Mouse (Mus musculus): ENCODE measurements around the gene Herc1. TPM values are rescaled to one million over a fixed set of nuclear protein-coding genes. Genes with fewer than 3 reads are reported as not detected.
A peak's percentile ranks its signal among the peaks of the same experiment; 100 is the strongest.

The Herc1 gene
- total RNA-seq, 2 experiments from 2014 or later = 96.9 to 97.4 TPM

GRCm38 (mm10) chr9:66465087-66465486 lies 114.8 kb downstream of the Herc1 start:
- peak; percentile 55; the same call in 1 of the 2 replicates for ATAC-seq (replicated peaks; ENCODE audit: low FRiP score, low TSS enrichment, poor library complexity, severe bottlenecking)

- ATAC-seq (replicated peaks; ENCODE audit: low FRiP score, low TSS enrichment, poor library complexity, severe bottlenecking) = no peak; the same call in 1 of the 2 replicates
These were observed 127.5 kb downstream of the Herc1 start for GRCm38 (mm10) chr9:66477785-66478184.

DNA sequence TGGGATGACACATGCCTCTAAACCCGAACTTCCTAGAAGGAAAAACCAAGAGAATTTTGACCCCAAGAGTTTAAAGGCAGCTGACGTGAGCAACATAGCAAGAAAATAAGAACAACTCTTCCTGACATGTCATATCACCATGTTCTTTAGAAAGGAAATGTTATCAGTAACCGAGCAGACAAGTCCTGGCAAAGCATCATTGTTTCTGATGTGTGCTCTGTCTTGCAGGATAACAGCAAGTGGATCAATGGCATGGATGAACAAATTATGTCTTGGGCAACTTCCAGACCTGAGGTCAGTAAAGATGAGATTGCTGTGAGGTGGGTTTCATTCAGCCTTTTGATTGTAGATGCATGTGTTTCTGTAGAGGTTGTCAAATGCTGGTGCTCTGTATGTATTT lies 133.2 kb downstream of the Herc1 start:
- ATAC-seq (replicated peaks; ENCODE audit: low FRiP score, low TSS enrichment, poor library complexity, severe bottlenecking) = peak; percentile 96

DNA sequence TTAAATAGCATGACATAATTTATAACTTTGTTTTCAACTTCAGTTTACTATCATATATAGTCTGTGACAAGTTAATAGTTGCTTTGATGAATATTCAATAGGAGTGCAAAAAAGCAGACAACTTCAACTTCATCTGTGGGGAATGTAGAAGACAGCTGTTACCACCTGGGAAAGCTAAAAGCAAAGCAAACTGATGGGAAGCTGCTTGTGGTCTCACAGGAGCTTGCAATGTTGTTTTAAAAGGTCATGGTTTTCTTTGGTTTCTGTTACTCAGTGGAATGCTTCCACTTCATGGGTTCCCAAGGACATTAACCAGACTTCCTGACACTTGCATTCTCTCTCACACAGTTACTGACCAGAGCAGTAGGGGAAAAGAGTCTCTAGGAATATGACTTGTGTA lies 138.5 kb downstream of the Herc1 start:
- ATAC-seq (replicated peaks; ENCODE audit: low FRiP score, low TSS enrichment, poor library complexity, severe bottlenecking) = no peak

DNA sequence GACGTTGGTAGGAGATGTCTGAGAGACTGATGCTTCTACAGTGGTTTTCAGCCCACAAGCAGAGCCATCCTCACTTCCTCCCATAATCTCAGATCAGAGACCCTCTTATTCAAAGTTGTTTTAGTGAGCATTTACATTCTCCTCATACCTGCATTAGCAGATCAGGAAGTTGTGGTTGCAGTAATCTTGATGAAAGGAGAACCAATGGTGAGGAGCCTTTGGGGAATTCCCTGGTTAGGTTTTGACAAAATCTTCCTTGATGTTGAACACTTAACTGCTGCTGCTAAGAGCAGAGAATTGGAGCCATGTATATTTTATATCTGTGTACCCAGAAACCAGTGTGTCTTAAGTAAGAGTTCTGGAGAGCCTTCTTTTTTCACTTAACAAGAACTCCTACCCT lies 142.1 kb downstream of the Herc1 start:
- no peak for ATAC-seq (replicated peaks; ENCODE audit: low FRiP score, low TSS enrichment, poor library complexity, severe bottlenecking)

DNA sequence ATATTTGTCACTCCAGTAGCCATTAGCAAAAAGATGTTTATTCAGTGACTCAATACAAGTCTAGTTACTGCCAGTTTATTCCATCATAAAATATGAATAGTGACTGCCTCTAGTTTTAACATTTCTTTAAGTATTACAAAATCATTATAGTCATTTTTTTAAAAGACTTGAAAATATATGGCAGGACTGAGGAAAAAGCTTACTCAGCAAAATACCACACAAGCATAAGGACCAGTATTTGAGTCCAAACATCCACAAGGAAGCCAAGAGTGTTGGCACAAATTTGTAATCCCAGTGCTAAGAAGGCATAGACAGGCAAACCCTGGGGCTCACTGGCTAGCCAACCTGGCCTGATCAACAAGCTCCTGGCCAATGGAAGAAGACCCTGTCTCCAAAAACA lies 143.7 kb downstream of the Herc1 start:
- ATAC-seq (replicated peaks; ENCODE audit: low FRiP score, low TSS enrichment, poor library complexity, severe bottlenecking) = no peak

DNA sequence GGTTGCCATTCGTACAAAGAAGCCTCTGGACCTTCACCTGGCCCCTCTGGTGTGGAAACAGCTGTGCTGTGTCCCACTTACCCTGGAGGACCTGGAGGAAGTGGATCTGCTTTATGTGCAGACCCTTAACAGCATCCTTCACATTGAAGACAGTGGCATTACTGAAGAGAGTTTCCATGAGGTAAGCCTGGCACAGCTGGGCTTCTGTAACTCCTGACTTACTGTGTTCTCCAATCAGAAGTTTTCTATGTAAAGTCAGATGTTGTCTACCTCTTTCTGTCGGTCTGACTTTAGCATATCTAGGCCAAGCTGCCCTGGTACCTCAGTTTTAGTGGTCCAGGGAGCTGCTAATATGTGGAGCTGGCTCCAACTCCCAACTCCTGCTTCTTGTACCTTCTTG lies 151.0 kb downstream of the Herc1 start:
- no peak for ATAC-seq (replicated peaks; ENCODE audit: low FRiP score, low TSS enrichment, poor library complexity, severe bottlenecking)

DNA sequence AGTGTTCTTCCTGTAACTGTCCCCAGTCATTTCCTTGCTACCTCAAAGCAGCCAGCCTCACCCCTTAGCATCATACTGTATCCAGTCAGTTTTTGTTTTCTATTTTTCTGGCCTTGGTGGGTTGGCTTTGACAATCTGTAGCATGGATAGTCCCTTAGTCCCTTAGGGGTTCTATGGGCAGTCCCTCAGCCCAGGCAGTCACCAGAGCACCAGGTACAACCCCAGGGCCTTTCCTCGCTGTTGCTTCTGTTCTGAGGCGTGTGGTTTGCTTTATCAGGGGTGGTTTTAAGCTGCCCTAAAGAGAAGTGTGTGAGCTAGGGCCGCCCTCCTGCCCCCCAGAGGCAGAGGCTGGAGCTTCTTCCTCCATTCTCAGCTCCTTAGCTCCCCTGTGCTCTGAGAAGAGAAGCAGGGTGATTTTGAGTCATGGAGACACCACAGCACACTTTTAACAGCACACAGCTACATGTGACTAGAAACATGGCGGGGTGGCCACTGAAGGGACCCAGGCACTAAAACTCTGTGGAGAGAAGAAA lies 153.7 kb downstream of the Herc1 start:
- peak; percentile 75 for ATAC-seq (replicated peaks; ENCODE audit: low FRiP score, low TSS enrichment, poor library complexity, severe bottlenecking)

DNA sequence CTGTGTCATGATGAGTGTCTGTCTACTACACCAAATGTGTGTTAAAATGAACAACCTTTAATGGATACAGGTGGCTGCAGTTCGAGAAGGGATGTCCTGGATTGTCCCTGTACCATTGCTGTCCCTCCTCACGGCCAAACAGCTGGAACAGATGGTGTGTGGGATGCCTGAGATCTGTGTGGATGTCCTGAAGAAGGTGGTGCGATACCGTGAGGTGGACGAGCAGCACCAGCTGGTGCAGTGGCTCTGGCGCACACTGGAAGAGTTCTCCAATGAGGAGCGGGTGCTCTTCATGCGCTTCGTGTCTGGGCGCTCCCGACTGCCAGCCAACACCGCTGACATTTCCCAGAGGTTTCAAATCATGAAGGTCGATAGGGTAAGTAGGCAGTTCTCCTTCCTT lies 154.3 kb downstream of the Herc1 start:
- ATAC-seq (replicated peaks; ENCODE audit: low FRiP score, low TSS enrichment, poor library complexity, severe bottlenecking) = no peak

DNA sequence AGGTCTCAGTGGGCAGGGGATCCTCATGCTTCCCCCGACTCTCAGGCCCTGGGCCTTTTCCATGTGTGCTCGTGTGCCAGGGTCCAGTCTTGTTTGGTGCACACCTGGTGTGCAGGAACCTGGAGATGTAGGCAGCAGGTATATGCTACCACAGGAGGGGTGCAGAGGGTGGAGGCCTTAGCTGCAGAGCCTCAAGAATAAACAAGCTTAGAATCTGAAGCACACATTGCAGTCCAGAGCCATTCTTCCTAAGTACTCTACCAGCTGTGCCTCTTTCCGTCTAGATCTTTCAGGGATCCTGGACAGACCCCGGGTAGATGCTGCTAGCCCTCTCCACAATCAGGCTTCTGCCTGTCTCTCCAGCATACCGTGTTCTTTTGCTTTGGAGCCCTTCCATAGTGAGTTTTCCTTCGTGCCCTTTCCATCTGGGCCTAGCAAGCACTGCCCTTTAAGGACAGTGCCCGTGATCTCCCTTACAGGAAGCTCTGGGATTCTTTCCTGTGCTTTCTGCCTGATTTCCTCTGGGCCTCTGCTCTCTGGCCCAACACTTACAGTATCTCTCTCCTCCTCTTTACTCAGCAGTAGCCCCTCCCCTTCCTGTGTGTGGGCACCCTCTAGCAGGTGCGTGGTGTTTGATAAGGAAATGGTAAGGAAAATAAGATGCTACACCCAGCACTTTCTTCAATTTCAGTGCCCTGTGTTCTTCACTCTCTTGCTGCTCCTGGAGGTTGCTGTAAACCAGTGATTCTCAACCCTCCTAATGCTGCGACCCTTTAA lies 155.1 kb downstream of the Herc1 start:
- peak; percentile 91 for ATAC-seq (replicated peaks; ENCODE audit: low FRiP score, low TSS enrichment, poor library complexity, severe bottlenecking)

GRCm38 (mm10) chr9:66506011-66506410 lies 155.8 kb downstream of the Herc1 start:
- no peak for ATAC-seq (replicated peaks; ENCODE audit: low FRiP score, low TSS enrichment, poor library complexity, severe bottlenecking)

- ATAC-seq (replicated peaks; ENCODE audit: low FRiP score, low TSS enrichment, poor library complexity, severe bottlenecking) = no peak
These were observed 156.2 kb downstream of the Herc1 start for GRCm38 (mm10) chr9:66506424-66506823.

DNA sequence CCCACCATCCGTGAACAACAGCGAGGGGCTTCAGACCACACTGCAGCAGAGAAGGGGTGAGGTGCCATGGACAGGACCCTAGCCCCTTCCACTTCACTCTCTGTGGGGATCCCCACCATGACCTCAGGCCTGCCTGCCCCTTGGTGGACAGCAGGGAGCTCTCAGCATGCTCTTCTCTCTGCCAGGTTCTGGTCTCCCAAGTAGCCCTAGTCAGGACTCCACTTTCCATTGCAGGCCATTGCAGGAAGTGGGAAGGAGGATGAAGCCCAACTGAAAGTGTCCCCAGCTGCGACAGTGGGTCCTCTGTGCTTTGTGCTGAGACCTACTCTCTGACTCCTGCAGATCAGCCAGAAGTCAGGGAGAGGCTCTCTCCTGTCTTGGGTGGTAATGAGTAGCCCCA lies 157.4 kb downstream of the Herc1 start:
- no peak for ATAC-seq (replicated peaks; ENCODE audit: low FRiP score, low TSS enrichment, poor library complexity, severe bottlenecking)

DNA sequence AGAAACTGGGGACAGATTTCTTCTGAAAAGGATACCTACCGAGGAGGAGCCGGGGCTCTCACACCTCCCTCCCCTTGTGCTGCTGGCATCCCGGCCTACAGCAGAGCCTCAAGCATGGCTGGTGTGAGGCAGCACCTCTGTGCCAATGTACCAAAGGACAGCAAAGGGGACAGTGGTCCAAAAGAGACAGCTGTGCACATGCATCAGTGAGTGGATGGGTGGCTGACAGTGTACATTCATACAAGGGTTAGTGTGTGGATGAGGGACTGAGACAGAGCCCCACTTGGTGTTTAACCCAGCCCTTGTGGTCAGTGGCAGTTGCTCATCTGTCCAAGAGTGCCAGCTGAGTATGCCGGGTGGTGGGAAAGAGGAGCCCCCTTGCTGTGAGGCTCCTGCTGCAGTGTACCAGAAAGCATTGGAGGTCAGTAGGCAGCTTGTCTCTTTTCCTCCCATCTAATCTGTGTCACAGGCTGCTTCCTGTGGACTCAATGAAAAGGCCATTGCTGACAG lies 158.7 kb downstream of the Herc1 start:
- ATAC-seq (replicated peaks; ENCODE audit: low FRiP score, low TSS enrichment, poor library complexity, severe bottlenecking) = no peak

- no peak for ATAC-seq (replicated peaks; ENCODE audit: low FRiP score, low TSS enrichment, poor library complexity, severe bottlenecking)
These were observed 160.1 kb downstream of the Herc1 start for GRCm38 (mm10) chr9:66510351-66510841.

DNA sequence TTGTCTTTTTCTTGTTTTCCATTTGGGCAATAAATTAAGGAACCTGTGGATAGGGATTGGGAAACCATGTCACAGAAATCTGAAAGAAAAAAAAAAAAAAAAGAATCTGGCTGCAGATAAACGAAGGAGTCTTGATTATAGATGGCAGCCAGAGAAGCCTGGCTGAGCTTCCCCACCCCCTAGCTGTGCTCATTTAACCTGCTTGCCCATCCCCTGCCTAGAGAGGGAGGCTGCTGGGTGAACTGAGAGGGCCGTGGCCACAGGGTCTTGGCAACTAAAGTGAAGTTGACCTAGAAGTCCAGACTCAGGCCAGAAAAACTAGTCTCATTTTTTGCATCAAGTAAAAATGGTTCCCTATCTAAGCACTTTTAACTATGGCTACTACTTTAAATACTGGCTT lies 160.7 kb downstream of the Herc1 start:
- ATAC-seq (replicated peaks; ENCODE audit: low FRiP score, low TSS enrichment, poor library complexity, severe bottlenecking) = no peak

DNA sequence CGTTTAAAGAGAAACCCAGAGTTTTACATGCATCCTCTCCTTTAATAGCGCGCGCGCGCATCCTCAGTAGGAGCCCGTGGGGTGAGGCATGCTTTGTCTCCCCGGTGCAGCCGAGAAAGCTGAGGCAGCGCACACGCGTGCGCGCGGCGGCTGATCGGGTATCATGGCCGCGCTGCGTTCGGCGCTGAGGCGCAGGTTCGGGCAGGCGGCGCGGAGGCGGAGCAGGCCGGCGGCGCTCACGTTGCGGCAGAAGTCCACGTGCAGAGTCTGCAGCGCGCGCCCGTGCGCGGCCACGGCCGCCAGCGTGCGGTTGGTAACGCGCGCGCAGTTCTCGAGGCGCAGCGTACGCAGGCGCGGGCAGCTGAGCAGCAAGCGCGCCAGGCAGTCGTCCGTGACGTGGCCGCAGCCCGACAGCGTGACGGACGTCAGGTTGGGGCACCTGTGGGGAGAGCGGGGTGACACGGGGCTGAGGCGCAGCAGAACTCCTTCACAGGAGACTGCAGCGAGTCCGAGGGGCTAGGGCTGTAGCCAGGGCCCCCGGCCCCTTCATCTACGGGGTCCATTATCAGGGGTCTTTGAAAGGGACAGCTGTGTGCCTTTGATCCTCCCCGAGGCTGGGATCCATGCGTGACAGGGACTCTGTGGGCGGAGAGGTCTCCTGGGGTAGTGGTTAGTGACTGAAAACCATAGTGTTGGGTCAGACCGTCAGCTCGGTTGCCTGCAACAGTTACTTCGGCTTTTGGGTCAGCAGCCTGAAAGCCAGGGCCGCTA lies 161.5 kb downstream of the Herc1 start:
- ATAC-seq (replicated peaks; ENCODE audit: low FRiP score, low TSS enrichment, poor library complexity, severe bottlenecking) = peak; percentile 64

DNA sequence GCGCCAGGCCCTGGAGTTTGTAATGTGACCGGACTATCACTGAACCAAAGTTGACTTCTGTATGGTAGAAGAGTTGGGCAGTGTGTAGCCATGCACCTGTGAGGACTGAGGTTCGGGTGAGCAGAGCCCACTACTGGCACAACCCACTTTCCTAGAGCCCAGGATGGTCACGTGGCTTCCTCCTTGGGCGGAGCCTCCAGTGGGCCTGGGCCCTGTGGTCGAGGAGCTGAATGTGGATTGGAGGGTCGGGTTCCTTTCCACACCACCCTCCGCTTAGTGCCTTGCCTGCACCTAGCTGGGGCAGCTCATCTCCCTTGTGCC lies 162.1 kb downstream of the Herc1 start:
- ATAC-seq (replicated peaks; ENCODE audit: low FRiP score, low TSS enrichment, poor library complexity, severe bottlenecking) = peak; percentile 82

- ATAC-seq (replicated peaks; ENCODE audit: low FRiP score, low TSS enrichment, poor library complexity, severe bottlenecking) = no peak
These were observed 162.9 kb downstream of the Herc1 start for GRCm38 (mm10) chr9:66513150-66513549.

GRCm38 (mm10) chr9:66513661-66514255 lies 163.5 kb downstream of the Herc1 start:
- ATAC-seq (replicated peaks; ENCODE audit: low FRiP score, low TSS enrichment, poor library complexity, severe bottlenecking) = no peak
